Mouse (Mus musculus): ENCODE measurements around the gene Ttc23l. TPM values are rescaled to one million over a fixed set of nuclear protein-coding genes. Genes with fewer than 3 reads are reported as not detected.

The Ttc23l gene
- not detected for total RNA-seq (2021)
- long read RNA-seq, experiment 1 = 0 reads
- long read RNA-seq, experiment 2 = 0 reads

- DNase-seq = no peak
- intact Hi-C loops (cut with DNase I) = no loop called here
Observed at GRCm38 (mm10) chr15:10558465-10558864, at the start of gene Ttc23l. TSS of gene Ttc23l (minus strand) at chr15:10558668.

GRCm38 (mm10) chr15:10599413-10599812 is 40.9 kb upstream of the Ttc23l start:
- peak in 1 of 2 experiments; percentile 11 for DNase-seq
- intact Hi-C loops (cut with DNase I) = loop anchor here (5.0 kb wide), 1 partner anchor 113 kb away; the partner anchor contains the start of gene Rai14

- peak; percentile 16 to 24 for DNase-seq
- intact Hi-C loops (cut with DNase I) = loop anchor here (5.0 kb wide), 1 partner anchor 114 kb away; the partner anchor contains the start of gene Rai14
Observed at GRCm38 (mm10) chr15:10598259-10599225, 40.1 kb upstream of the Ttc23l start.

GRCm38 (mm10) chr15:10596871-10597270 is 38.4 kb upstream of the Ttc23l start:
- intact Hi-C loops (cut with DNase I) = loop anchor here (5.0 kb wide), 1 partner anchor 115 kb away; the partner anchor contains the start of gene Rai14
- DNase-seq = no peak

GRCm38 (mm10) chr15:10595408-10595807 is 36.9 kb upstream of the Ttc23l start:
- intact Hi-C loops (cut with DNase I) = loop anchor here (5.0 kb wide), 1 partner anchor 117 kb away; the partner anchor contains the start of gene Rai14
- DNase-seq = no peak

GRCm38 (mm10) chr15:10594910-10595309 is 36.4 kb upstream of the Ttc23l start:
- intact Hi-C loops (cut with DNase I) = loop anchor here (5.0 kb wide), 1 partner anchor 117 kb away; the partner anchor contains the start of gene Rai14

GRCm38 (mm10) chr15:10593094-10593493 is 34.6 kb upstream of the Ttc23l start:
- intact Hi-C loops (cut with DNase I) = no loop called here
- no peak for DNase-seq

More at GRCm38 (mm10) chr15:10594910-10595309, 36.4 kb upstream of the Ttc23l start:
- DNase-seq = no peak

GRCm38 (mm10) chr15:10586565-10586964 is 28.1 kb upstream of the Ttc23l start:
- intact Hi-C loops (cut with DNase I) = loop anchor here (5.0 kb wide), 2 partner anchors 89 to 286 kb away; no protein-coding TSS in a partner anchor
- no peak for DNase-seq

- intact Hi-C loops (cut with DNase I) = loop anchor here (5.0 kb wide), 2 partner anchors 87 to 288 kb away; no protein-coding TSS in a partner anchor
- DNase-seq = no peak
Observed at GRCm38 (mm10) chr15:10584359-10585187, 26.1 kb upstream of the Ttc23l start.

GRCm38 (mm10) chr15:10583408-10583807 is 24.9 kb upstream of the Ttc23l start:
- DNase-seq = peak; percentile 47 to 67
- intact Hi-C loops (cut with DNase I) = no loop called here

GRCm38 (mm10) chr15:10579159-10579558 is 20.7 kb upstream of the Ttc23l start:
- no peak for DNase-seq
- intact Hi-C loops (cut with DNase I) = no loop called here

- intact Hi-C loops (cut with DNase I) = no loop called here
Observed at GRCm38 (mm10) chr15:10566486-10566885, 8.0 kb upstream of the Ttc23l start.

GRCm38 (mm10) chr15:10564201-10564600 is 5.7 kb upstream of the Ttc23l start:
- DNase-seq = no peak
- intact Hi-C loops (cut with DNase I) = no loop called here

More at GRCm38 (mm10) chr15:10566486-10566885, 8.0 kb upstream of the Ttc23l start:
- DNase-seq = no peak

- DNase-seq = no peak
- intact Hi-C loops (cut with DNase I) = no loop called here
Observed at GRCm38 (mm10) chr15:10562281-10562680, 3.8 kb upstream of the Ttc23l start.

GRCm38 (mm10) chr15:10560005-10560404 is 1.5 kb upstream of the Ttc23l start:
- intact Hi-C loops (cut with DNase I) = no loop called here
- DNase-seq = no peak

- intact Hi-C loops (cut with DNase I) = no loop called here
- DNase-seq = no peak
Observed at GRCm38 (mm10) chr15:10554336-10554735, 4.1 kb downstream of the Ttc23l start.

GRCm38 (mm10) chr15:10540271-10541088 is 18.0 kb downstream of the Ttc23l start:
- DNase-seq = no peak
- intact Hi-C loops (cut with DNase I) = no loop called here

GRCm38 (mm10) chr15:10535969-10536368 is 22.5 kb downstream of the Ttc23l start:
- intact Hi-C loops (cut with DNase I) = no loop called here
- DNase-seq = no peak

GRCm38 (mm10) chr15:10534591-10534990 is 23.9 kb downstream of the Ttc23l start:
- no peak for DNase-seq

More at GRCm38 (mm10) chr15:10534591-10534990, 23.9 kb downstream of the Ttc23l start:
- intact Hi-C loops (cut with DNase I) = no loop called here

Measured in heart, postnatal 14 days (tissue).